Comparison of ENCODE assay signal across 8 mouse cellular contexts in the genomic region with DNA sequence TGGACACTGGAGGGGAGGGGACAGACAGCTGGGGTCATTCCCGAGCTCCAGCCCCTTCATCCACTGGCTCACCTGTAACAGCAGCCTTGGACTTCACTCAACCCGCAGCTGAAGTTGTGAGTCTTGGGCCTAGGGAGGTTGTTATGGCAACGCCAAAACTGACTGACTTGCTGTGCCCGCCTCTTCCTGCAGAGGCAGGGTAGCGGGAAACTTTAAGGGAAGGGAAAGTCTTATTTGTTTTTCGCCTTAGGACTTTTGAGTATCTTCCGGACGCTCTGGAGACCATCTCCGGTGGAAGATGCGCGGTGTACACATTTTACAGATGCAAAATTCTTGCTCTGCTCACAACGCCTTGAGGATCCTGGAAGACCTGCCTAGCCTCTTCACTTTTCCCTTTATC. TPM values are rescaled to one million over a fixed set of nuclear protein-coding genes. Genes with fewer than 3 reads are reported as not detected.
DNase-seq lines count a peak whose midpoint lies in the region; ATAC-seq lines count a peak whose summit lies in the region.

No protein-coding gene starts in this region.

- 0 out of 2 replicates have a peak, but pooled peaks cover 4% of the 10 kb centered on the region for H3K9me3 ChIP-seq in hindbrain, embryonic 10.5 days
- H3K9me3 ChIP-seq in liver, embryonic 15.5 days (replicated peaks), result no peaks in the 10 kb centered on the region

- intact Hi-C loops in left cerebral cortex, postnatal 14 days (cut with DNase I), result loop anchor here (5.0 kb wide), 1 partner anchor 122 kb away; no protein-coding TSS in a partner anchor
- intact Hi-C loops in gastrocnemius, postnatal 14 days (cut with DNase I; ENCODE audit: low total_unique reads), result no loop called here

- H3K9ac ChIP-seq in liver, embryonic 15.5 days, result no peak overlapping the region

- H3K27me3 ChIP-seq in hindbrain, embryonic 10.5 days (ENCODE audit: insufficient read depth, poor library complexity, severe bottlenecking), result no peaks in the 10 kb centered on the region
- 0 out of 2 replicates have a peak, but pooled peaks cover 7% of the 10 kb centered on the region for H3K27me3 ChIP-seq in liver, embryonic 15.5 days

- DNase-seq in left cerebral cortex, postnatal 14 days (ENCODE audit: low spot score in 2 of 2), result peak; percentile 45 to 46
- no peak for DNase-seq in left cerebral cortex, adult 11 months (ENCODE audit: low spot score)
- peak; percentile 86 for DNase-seq in embryo, embryonic 11 days
- DNase-seq in hindbrain, embryonic 10.5 days (ENCODE audit: low spot score), result peak; percentile 69
- DNase-seq in neural tube, embryonic 10.5 days (ENCODE audit: extremely low spot score, low spot score), result peak; percentile 50
- no peak for DNase-seq in gastrocnemius, postnatal 14 days
- DNase-seq in ovary, postnatal 14 days (ENCODE audit: low spot score), result no peak

- H3K27ac ChIP-seq in hindbrain, embryonic 10.5 days, result peak overlapping the region; percentile 84
- H3K27ac ChIP-seq in liver, embryonic 15.5 days (replicated peaks), result no peak overlapping the region

- peak overlapping the region; percentile 46 for H3K4me3 ChIP-seq in hindbrain, embryonic 10.5 days
- H3K4me3 ChIP-seq in liver, embryonic 15.5 days (replicated peaks), result peak overlapping the region; percentile 25

- ATAC-seq in liver, embryonic 15.5 days (ENCODE audit: insufficient read depth), result no peak

- H3K4me1 ChIP-seq in hindbrain, embryonic 10.5 days (replicated peaks), result peaks cover 16% of the 10 kb centered on the region
- H3K4me1 ChIP-seq in liver, embryonic 15.5 days (replicated peaks), result peaks cover 7% of the 10 kb centered on the region; the same call in 1 of the 2 replicates

- 3% methylated on average over 12 of the region's 12 CpGs for WGBS in hindbrain, embryonic 10.5 days
- WGBS in liver, embryonic 15.5 days (ENCODE audit: insufficient replicate concordance), result 2% methylated on average over 12 of the region's 12 CpGs

- peak overlapping the region; percentile 53 for H3K4me2 ChIP-seq in liver, embryonic 15.5 days

- no peaks in the 10 kb centered on the region for H3K36me3 ChIP-seq in hindbrain, embryonic 10.5 days
- H3K36me3 ChIP-seq in liver, embryonic 15.5 days (replicated peaks), result no peaks in the 10 kb centered on the region

RNA-seq across cellular contexts. Expression of a gene that starts 2.5 kb away (rescaled TPM):
- not detected for total RNA-seq in left cerebral cortex, postnatal 14 days (2021)
- polyA plus RNA-seq in hindbrain, embryonic 10.5 days (2016; fragmentation: Nextera tagmentation; extraction: Ambion mirVana), result 0.50 and 2.4 TPM in 2 replicates
- not detected in 2 replicates for polyA plus RNA-seq in liver, embryonic 15.5 days (2015; fragmentation: Nextera tagmentation; extraction: Ambion mirVana)
- total RNA-seq in gastrocnemius, postnatal 14 days (2021), result not detected

RNA-seq across cellular contexts. Expression of a gene that starts 18.9 kb away (rescaled TPM):
- total RNA-seq in left cerebral cortex, postnatal 14 days (2021), result 10 to 100 TPM; 15.8 to 18.8 TPM
- 12.9 and 13.4 TPM in 2 replicates for polyA plus RNA-seq in hindbrain, embryonic 10.5 days (2016; fragmentation: Nextera tagmentation; extraction: Ambion mirVana)
- polyA plus RNA-seq in liver, embryonic 15.5 days (2015; fragmentation: Nextera tagmentation; extraction: Ambion mirVana), result 25.8 and 27.0 TPM in 2 replicates
- total RNA-seq in gastrocnemius, postnatal 14 days (2021), result 10 to 100 TPM; 11.9 TPM

RNA-seq across cellular contexts. Expression of a gene that starts 34.4 kb away (rescaled TPM):
- 10 to 100 TPM in 1 of 2 experiments, 1 to 10 TPM in 1; 9.6 to 12.0 TPM for total RNA-seq in left cerebral cortex, postnatal 14 days (2021)
- polyA plus RNA-seq in hindbrain, embryonic 10.5 days (2016; fragmentation: Nextera tagmentation; extraction: Ambion mirVana), result 10.2 and 11.3 TPM in 2 replicates
- polyA plus RNA-seq in liver, embryonic 15.5 days (2015; fragmentation: Nextera tagmentation; extraction: Ambion mirVana), result 7.8 and 8.3 TPM in 2 replicates
- total RNA-seq in gastrocnemius, postnatal 14 days (2021), result 10 to 100 TPM; 39.5 to 47.6 TPM

RNA-seq across cellular contexts. Expression of a gene that starts 59.6 kb away (rescaled TPM):
- total RNA-seq in left cerebral cortex, postnatal 14 days (2021), result 10 to 100 TPM; 29.1 to 31.1 TPM
- 84.6 and 92.4 TPM in 2 replicates for polyA plus RNA-seq in hindbrain, embryonic 10.5 days (2016; fragmentation: Nextera tagmentation; extraction: Ambion mirVana)
- 15.0 and 15.6 TPM in 2 replicates for polyA plus RNA-seq in liver, embryonic 15.5 days (2015; fragmentation: Nextera tagmentation; extraction: Ambion mirVana)
- total RNA-seq in gastrocnemius, postnatal 14 days (2021), result 10 to 100 TPM; 13.4 to 14.4 TPM

Comparison
In these comparisons a context has a peak if more than half of its experiments do, and no peak if none do; other contexts are left out.
1. DNase-seq: peak in left cerebral cortex, postnatal 14 days (2 of 2), embryo, embryonic 11 days (single experiment), hindbrain, embryonic 10.5 days (single experiment) and neural tube, embryonic 10.5 days (single experiment); none in left cerebral cortex, adult 11 months (single experiment), gastrocnemius, postnatal 14 days (single experiment) and ovary, postnatal 14 days (single experiment).